Mouse (Mus musculus): ENCODE results near the gene Xntrpc. TPM values are rescaled to one million over a fixed set of nuclear protein-coding genes. Genes with fewer than 3 reads are reported as not detected.

Gene Xntrpc
- polyA plus RNA-seq, 1 experiment from 2014 or later: 0.98 TPM

DNA sequence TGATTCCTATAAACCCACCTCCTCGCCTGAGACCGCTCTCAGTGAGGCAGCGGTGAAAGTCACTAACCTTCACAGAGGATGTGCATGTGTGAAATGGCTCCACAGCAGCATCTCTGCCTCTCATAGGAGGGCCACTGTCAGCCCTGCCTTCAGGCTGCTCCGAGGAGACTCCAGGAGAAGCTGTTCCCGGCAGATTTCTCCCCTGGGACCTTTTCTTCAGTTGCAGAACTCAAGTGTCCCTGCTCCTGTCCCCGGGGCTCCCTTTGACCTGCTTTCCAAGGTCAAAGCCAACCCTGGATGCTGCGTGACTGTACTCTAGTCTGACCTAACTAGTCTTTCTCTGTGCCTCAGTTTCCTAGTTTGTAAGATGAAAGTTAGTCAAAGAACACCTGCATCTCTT, 43.7 kb downstream of the Xntrpc start, which contains the start of gene Art5:
Gene Art5, minus strand, starts transcription at position 319 of the 400 bp plus-strand sequence.
- Histone ChIP-seq H3K4me1 (ENCODE audit: control insufficient read depth, insufficient read depth, low read length) (no peaks in the 10 kb centered on the region), H3K9me3 (ENCODE audit: control insufficient read depth, low read length) (no peaks in the 10 kb centered on the region), H3K36me3 (ENCODE audit: control insufficient read depth, insufficient read depth, low read length) (no peaks in the 10 kb centered on the region), H3K4me3 (ENCODE audit: low read depth, low read length) (no peak within 1 kb of the TSS), H3K4me2 (ENCODE audit: low read depth, low read length) (no peak within 1 kb of the TSS), H3K9ac (replicated peaks; ENCODE audit: low read depth, low read length) (no peak within 1 kb of the TSS), H3K27me3 (ENCODE audit: control insufficient read depth, insufficient read depth, low read length) (no peaks in the 10 kb centered on the region), H3K27ac (ENCODE audit: low read depth, low read length) (no peak within 1 kb of the TSS)
- no peak for ATAC-seq (ENCODE audit: low read depth)
- 74% methylated on average over 7 of the region's 7 CpGs for WGBS

DNA sequence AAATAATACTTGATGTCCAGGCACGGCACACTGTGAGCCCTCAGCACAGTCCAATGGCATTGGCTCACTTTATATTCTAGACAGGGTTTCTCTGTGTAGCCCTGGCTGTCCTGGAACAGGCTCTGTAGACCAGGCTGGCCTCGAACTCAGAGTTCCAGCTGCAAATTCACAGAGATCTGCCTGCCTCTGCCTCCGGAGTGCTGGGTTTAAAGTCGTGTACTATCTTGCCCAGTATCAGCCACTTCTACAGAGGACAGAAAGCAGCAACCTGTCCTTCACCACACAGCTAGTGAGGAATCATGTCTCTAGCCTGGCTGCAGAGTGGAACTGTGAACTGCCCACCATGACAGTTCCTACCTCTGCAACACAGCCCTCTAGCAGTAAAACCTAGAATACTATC, 44.2 kb downstream of the Xntrpc start:
- H3K9me3 ChIP-seq (ENCODE audit: control insufficient read depth, low read length): no peaks in the 10 kb centered on the region
- no peaks in the 10 kb centered on the region for H3K36me3 ChIP-seq (ENCODE audit: control insufficient read depth, insufficient read depth, low read length)
- no peak overlapping the region for H3K27ac ChIP-seq (ENCODE audit: low read depth, low read length)
- WGBS: 93% methylated on average over 4 of the region's 4 CpGs
- no peak overlapping the region for H3K4me3 ChIP-seq (ENCODE audit: low read depth, low read length)
- H3K27me3 ChIP-seq (ENCODE audit: control insufficient read depth, insufficient read depth, low read length): no peaks in the 10 kb centered on the region
- no peak overlapping the region for H3K9ac ChIP-seq (replicated peaks; ENCODE audit: low read depth, low read length)
- no peak for ATAC-seq (ENCODE audit: low read depth)
- no peaks in the 10 kb centered on the region for H3K4me1 ChIP-seq (ENCODE audit: control insufficient read depth, insufficient read depth, low read length)
- no peak overlapping the region for H3K4me2 ChIP-seq (ENCODE audit: low read depth, low read length)

DNA sequence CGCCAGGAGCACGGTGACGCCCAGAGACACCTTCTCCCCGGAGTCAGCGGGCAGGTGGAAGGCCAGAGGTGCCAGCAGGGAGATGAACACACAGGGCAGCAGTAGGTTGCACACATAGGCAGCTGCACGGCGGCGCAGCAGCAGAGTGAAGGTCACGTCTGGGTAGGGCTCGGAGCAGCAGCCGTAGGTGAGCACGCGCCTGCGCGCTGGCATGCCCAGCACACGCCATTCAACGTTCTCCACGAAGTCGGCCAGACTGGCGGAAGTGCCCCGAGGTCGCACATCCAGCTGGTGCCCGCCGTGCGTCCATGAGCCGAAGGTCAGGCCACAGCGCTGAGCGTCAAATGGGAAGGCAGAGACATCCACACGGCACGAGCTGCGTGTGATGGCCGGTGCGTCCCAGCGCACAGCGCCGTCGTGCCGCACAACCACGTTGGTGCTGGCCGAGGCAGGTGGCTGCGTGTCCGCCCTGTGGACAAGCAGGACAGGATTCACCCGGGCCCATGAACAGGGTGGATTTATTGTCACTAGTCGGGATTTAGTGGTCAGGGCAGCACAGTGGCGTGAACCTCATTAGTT, 47.7 kb downstream of the Xntrpc start:
- no peak for ATAC-seq (ENCODE audit: low read depth)
- Histone ChIP-seq H3K4me1 (ENCODE audit: control insufficient read depth, insufficient read depth, low read length) (no peaks in the 10 kb centered on the region), H3K4me3 (ENCODE audit: low read depth, low read length) (no peak overlapping the region), H3K27me3 (ENCODE audit: control insufficient read depth, insufficient read depth, low read length) (no peaks in the 10 kb centered on the region), H3K9ac (replicated peaks; ENCODE audit: low read depth, low read length) (no peak overlapping the region), H3K4me2 (ENCODE audit: low read depth, low read length) (no peak overlapping the region), H3K9me3 (ENCODE audit: control insufficient read depth, low read length) (no peaks in the 10 kb centered on the region), H3K36me3 (ENCODE audit: control insufficient read depth, insufficient read depth, low read length) (no peaks in the 10 kb centered on the region), H3K27ac (ENCODE audit: low read depth, low read length) (no peak overlapping the region)
- 80% methylated on average over 45 of the region's 45 CpGs for WGBS

DNA sequence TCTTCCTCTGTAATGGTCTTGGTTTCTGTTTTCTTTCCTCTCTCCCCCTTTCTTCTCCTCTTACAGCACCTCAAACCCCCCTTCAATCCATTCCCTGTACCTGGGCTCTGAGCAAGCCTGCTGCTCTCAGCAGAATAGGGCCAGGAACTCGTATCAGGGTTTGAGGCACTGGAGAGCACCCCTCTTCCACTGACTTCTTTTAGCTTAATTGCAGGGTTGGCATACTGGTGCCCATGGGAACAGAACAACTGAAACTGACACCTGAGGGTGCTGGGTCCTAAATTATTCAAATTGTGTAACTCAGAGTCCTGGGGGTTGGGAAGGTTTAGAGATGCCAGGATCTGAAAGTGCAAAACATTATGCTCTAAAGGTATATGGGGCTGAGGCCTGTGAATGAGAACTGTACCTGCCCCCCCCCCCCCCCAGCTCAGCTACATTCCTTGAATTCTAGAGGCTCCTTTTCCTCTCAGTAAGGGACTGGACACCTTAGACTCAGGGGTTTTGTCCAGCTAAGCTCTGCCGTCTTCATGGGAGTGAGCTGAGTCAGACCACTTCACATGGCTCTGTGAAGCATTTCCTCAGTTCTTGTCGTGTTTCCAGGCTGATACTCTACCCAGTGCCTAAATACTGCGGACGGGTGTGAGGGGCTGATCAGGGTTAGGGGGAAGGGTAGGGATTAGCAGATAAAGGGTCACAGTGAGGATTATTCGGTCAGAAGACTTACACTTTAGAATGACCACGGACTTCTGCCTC, 51.2 kb downstream of the Xntrpc start, which contains the start of gene Chrna10:
Gene Chrna10, minus strand, starts transcription at position 250 of the 753 bp plus-strand sequence.
- no peak within 1 kb of the TSS for H3K9ac ChIP-seq (replicated peaks; ENCODE audit: low read depth, low read length)

DNA sequence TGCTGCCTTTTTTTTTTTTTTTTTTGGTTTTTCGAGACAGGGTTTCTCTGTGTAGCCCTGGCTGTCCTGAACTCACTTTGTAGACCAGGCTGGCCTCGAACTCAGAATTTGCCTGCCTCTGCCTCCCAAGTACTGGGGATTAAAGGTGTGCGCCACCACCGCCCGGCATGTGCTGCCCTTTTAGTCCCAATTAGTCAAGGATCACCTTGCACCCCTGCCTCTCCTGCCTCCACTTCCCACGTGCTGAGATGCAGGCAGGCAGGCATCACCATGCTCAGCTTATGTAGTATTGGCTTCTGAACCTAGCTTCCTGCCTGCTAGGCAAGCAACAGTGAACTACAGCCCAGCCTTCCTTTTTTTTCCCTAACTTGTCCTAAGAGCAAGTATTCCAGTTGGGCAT, 51.9 kb downstream of the Xntrpc start:
- no peak for ATAC-seq (ENCODE audit: low read depth)
- WGBS: 81% methylated on average over 6 of the region's 6 CpGs
- no peak overlapping the region for H3K27ac ChIP-seq (ENCODE audit: low read depth, low read length)

More for the DNA sequence above, 51.2 kb downstream of the Xntrpc start, which contains the start of gene Chrna10:
- 66% methylated on average over 7 of the region's 7 CpGs for WGBS
- Histone ChIP-seq H3K27me3 (ENCODE audit: control insufficient read depth, insufficient read depth, low read length) (no peaks in the 10 kb centered on the region), H3K27ac (ENCODE audit: low read depth, low read length) (no peak within 1 kb of the TSS), H3K4me2 (ENCODE audit: low read depth, low read length) (no peak within 1 kb of the TSS), H3K9me3 (ENCODE audit: control insufficient read depth, low read length) (no peaks in the 10 kb centered on the region), H3K4me1 (ENCODE audit: control insufficient read depth, insufficient read depth, low read length) (no peaks in the 10 kb centered on the region), H3K4me3 (ENCODE audit: low read depth, low read length) (no peak within 1 kb of the TSS), H3K36me3 (ENCODE audit: control insufficient read depth, insufficient read depth, low read length) (peaks cover 28% of the 10 kb centered on the region)
- no peak for ATAC-seq (ENCODE audit: low read depth)

DNA sequence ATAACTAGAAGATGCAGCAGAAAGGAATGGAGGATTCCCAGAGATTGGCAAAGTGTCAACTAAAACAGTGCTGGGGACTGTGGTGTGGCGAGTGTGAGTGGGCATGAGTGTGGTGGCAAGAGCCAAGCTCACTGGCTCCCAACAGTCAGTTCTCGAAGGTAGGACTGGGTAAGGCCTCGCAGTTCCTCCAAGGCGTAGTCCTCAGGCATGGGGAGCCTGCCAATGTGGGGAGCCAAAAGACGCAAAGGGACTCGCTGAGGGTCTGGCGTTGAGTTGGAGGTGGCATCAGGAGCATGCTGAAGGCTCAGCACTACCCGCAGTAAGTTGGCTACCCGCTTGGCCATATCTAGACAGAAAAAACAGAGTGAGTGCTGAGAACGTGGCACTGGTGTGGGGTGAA, 54.8 kb downstream of the Xntrpc start:
- Histone ChIP-seq H3K27me3 (ENCODE audit: control insufficient read depth, insufficient read depth, low read length) (no peaks in the 10 kb centered on the region), H3K4me1 (ENCODE audit: control insufficient read depth, insufficient read depth, low read length) (no peaks in the 10 kb centered on the region), H3K9ac (replicated peaks; ENCODE audit: low read depth, low read length) (no peak overlapping the region), H3K36me3 (ENCODE audit: control insufficient read depth, insufficient read depth, low read length) (peaks cover 63% of the 10 kb centered on the region), H3K9me3 (ENCODE audit: control insufficient read depth, low read length) (no peaks in the 10 kb centered on the region), H3K4me2 (ENCODE audit: low read depth, low read length) (no peak overlapping the region), H3K27ac (ENCODE audit: low read depth, low read length) (no peak overlapping the region), H3K4me3 (ENCODE audit: low read depth, low read length) (no peak overlapping the region)
- no peak for ATAC-seq (ENCODE audit: low read depth)
- 98% methylated on average over 10 of the region's 10 CpGs for whole genome bisulfite sequencing

More for the DNA sequence above, 51.9 kb downstream of the Xntrpc start:
- no peaks in the 10 kb centered on the region for H3K9me3 ChIP-seq (ENCODE audit: control insufficient read depth, low read length)
- no peak overlapping the region for H3K9ac ChIP-seq (replicated peaks; ENCODE audit: low read depth, low read length)
- no peak overlapping the region for H3K4me3 ChIP-seq (ENCODE audit: low read depth, low read length)
- H3K36me3 ChIP-seq (ENCODE audit: control insufficient read depth, insufficient read depth, low read length): peaks cover 35% of the 10 kb centered on the region
- H3K4me1 ChIP-seq (ENCODE audit: control insufficient read depth, insufficient read depth, low read length): no peaks in the 10 kb centered on the region
- H3K27me3 ChIP-seq (ENCODE audit: control insufficient read depth, insufficient read depth, low read length): no peaks in the 10 kb centered on the region
- no peak overlapping the region for H3K4me2 ChIP-seq (ENCODE audit: low read depth, low read length)

DNA sequence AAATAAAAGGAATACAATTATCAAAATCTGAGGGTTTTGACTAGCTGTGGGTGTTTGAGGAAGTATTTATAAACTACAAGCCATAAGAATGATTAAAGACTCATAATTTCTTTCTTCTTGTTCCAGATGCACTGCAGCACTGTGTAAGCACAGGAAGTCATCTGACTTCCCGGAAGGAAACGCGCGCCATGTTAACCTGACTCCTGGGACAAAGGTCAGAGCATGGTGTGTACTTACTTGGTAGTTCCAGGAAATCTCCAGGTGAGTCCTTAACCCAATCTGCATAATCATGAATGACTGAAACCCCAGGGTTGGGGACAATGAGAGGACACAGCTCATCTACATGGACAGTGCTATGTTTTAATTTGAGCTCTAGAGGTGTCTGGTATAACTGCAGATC, 66.9 kb downstream of the Xntrpc start:
- Histone ChIP-seq H3K9me3 (ENCODE audit: control insufficient read depth, low read length) (no peaks in the 10 kb centered on the region), H3K4me3 (ENCODE audit: low read depth, low read length) (no peak overlapping the region), H3K9ac (replicated peaks; ENCODE audit: low read depth, low read length) (no peak overlapping the region), H3K4me1 (ENCODE audit: control insufficient read depth, insufficient read depth, low read length) (no peaks in the 10 kb centered on the region), H3K27me3 (ENCODE audit: control insufficient read depth, insufficient read depth, low read length) (no peaks in the 10 kb centered on the region), H3K4me2 (ENCODE audit: low read depth, low read length) (no peak overlapping the region), H3K36me3 (ENCODE audit: control insufficient read depth, insufficient read depth, low read length) (peaks cover 74% of the 10 kb centered on the region), H3K27ac (ENCODE audit: low read depth, low read length) (no peak overlapping the region)
- ATAC-seq (ENCODE audit: low read depth): no peak
- WGBS: 87% methylated on average over 4 of the region's 4 CpGs

DNA sequence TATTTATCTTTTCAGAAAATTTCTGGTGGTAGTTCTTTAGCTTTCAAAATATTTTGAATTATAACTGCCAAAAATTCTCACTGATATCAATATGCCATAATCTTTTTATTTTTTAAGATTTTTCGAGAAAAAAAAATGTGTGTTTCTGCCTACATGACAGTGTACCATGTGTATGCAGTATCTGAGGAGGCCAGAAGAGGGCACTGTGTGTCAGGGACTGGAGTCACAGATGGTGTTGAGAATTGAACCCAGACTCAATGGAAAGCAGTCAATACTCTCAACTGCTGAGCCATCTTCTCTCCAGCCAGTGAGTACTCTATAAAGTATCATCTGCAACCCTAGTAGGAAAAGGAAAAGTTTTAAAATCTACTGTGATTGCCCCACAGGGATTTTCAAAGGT, 72.0 kb downstream of the Xntrpc start:
- no peaks in the 10 kb centered on the region for H3K4me1 ChIP-seq (ENCODE audit: control insufficient read depth, insufficient read depth, low read length)
- no peaks in the 10 kb centered on the region for H3K9me3 ChIP-seq (ENCODE audit: control insufficient read depth, low read length)
- WGBS: 95% methylated on average over 1 of the region's 1 CpGs
- H3K4me3 ChIP-seq (ENCODE audit: low read depth, low read length): no peak overlapping the region
- no peaks in the 10 kb centered on the region for H3K27me3 ChIP-seq (ENCODE audit: control insufficient read depth, insufficient read depth, low read length)
- H3K36me3 ChIP-seq (ENCODE audit: control insufficient read depth, insufficient read depth, low read length): peaks cover 54% of the 10 kb centered on the region
- H3K9ac ChIP-seq (replicated peaks; ENCODE audit: low read depth, low read length): no peak overlapping the region
- H3K27ac ChIP-seq (ENCODE audit: low read depth, low read length): no peak overlapping the region
- H3K4me2 ChIP-seq (ENCODE audit: low read depth, low read length): no peak overlapping the region
- ATAC-seq (ENCODE audit: low read depth): no peak

DNA sequence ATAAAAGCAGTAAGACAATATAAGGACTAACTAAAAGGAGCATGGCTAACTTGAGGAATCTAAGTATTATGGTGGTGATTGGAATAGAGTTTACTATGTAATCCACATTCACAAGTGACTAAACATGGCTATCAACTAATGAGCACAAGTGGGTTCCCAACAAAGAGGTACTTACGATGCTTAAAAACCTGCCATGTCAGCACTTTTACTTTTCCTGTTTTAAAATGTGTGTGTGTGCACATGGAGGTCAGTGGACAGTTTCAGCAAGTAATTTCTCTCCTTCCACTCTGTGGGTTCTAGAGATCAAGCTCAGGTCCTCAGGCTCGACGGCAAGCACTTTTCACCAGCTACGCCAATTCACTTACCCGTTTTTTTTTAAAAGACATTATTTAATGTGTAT, 72.4 kb downstream of the Xntrpc start:
- Histone ChIP-seq H3K27ac (ENCODE audit: low read depth, low read length) (no peak overlapping the region), H3K4me2 (ENCODE audit: low read depth, low read length) (no peak overlapping the region), H3K4me1 (ENCODE audit: control insufficient read depth, insufficient read depth, low read length) (no peaks in the 10 kb centered on the region), H3K9me3 (ENCODE audit: control insufficient read depth, low read length) (no peaks in the 10 kb centered on the region), H3K27me3 (ENCODE audit: control insufficient read depth, insufficient read depth, low read length) (no peaks in the 10 kb centered on the region), H3K4me3 (ENCODE audit: low read depth, low read length) (no peak overlapping the region), H3K9ac (replicated peaks; ENCODE audit: low read depth, low read length) (no peak overlapping the region), H3K36me3 (ENCODE audit: control insufficient read depth, insufficient read depth, low read length) (peaks cover 52% of the 10 kb centered on the region)
- ATAC-seq (ENCODE audit: low read depth): no peak
- 97% methylated on average over 5 of the region's 5 CpGs for WGBS

Measured in neural tube, embryonic 14.5 days (tissue).